Mouse (Mus musculus) kidney, postnatal 25 days (tissue): ENCODE results near the gene Zdhhc8.
"Not testable (repeated sequence)": the region's sequence is repeated elsewhere in the genome, so short reads cannot be mapped to it uniquely, and the experiment has no call there.

ENCODE experiments used
- DNase-seq, 2 experiments: peaks; one replicate each; pipeline ENCODE4 v3.0.0; 2021; ENCODE audit warnings: mixed read lengths in 2 of 2

Gene Zdhhc8

DNA sequence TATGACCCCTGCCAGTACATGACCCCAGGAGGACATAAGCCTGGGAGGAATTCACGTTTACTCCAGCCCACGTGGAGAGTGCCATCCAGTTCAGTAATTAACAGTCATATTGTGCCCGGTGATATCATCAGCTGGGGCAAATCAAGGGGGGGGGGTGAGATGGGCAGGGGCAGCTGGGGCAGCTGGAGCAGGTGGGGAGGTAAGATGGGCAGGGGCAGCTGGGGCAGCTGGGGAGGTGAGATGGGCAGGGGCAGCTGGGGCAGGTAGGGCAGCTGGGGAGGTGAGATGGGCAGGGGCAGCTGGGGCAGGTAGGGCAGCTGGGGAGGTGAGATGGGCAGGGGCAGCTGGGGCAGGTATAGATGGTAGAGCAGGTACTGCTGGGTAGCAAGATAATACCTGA lies 39.4 kb downstream of the Zdhhc8 start:
- DNase-seq: not testable (repeated sequence)

DNA sequence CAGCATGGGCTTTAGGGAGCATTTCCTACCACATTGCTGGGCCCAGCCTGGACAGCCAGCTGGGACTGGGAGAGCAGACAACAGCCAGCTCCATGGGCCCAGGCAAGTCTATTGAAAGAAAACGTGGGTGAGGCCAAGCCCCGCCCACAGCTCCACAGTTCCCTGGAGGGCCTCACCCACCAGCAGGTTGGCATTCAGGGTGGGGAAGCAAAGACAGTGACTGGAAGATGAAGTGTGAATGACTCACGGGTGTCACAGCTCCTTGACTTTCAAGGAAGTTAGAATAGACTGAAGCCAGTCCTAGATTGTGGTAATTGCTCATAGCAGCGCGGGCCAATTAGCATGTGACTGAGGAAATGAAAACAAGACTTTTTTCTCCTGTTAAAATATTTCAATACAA lies 39.9 kb downstream of the Zdhhc8 start:
- peak in 1 of 2 experiments; percentile 9 for DNase-seq

DNA sequence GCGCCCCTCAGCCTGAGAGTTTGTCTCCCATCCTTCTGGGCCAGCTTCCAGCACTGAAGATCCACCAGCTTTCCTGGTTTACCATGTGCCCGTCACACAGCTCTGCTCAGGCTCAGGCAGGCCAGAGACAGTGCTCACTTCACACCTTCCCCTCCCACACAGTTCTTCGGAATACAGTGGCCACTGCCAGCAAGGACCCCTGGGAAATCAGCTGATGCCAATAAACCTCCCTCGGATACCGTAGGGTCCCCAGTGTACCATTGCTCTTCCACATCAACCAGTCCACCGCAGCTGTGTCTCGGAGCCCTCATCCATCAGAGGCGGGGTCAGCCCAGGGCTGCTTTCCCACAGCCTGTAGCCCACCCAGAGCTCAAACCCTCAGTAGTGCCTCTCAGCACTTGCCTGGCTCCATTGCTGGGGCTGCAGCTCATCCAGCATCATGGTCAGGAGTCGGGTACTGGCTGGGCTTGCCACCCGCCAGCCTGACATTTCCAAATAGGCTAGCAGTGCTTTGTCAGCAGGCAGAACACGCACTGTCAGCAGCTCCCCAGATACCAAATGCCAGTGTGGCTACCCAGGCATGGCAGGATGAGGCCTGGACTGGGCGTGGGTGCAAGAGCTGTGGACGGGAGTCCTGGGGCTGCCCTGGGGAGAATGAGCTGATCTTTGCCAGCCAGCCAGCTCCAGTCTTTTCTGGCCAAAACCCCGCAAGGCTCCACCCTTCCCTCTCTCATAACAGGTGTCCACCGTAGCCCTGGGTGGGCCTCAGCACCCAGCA lies 40.5 kb downstream of the Zdhhc8 start:
- peak; percentile 63 to 86 for DNase-seq

DNA sequence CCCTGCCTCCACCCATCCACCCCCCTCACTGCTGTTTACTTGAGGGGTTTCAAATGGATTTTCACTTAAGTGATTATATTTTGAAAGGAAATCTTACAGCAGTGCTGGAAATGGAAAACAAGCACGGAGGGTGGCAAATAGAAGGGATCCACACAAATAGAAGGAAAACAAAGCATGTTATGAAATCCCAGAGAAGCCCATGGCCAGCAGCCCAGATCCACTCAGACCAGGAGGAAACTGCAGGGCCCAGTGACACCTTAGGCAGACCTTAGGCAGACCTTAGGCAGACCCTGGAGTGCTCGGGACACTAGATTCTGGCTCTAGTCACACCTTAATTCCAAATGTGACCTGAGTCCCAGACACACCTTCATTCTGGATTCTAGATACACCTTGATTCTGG lies 43.9 kb downstream of the Zdhhc8 start:
- DNase-seq: no peak

DNA sequence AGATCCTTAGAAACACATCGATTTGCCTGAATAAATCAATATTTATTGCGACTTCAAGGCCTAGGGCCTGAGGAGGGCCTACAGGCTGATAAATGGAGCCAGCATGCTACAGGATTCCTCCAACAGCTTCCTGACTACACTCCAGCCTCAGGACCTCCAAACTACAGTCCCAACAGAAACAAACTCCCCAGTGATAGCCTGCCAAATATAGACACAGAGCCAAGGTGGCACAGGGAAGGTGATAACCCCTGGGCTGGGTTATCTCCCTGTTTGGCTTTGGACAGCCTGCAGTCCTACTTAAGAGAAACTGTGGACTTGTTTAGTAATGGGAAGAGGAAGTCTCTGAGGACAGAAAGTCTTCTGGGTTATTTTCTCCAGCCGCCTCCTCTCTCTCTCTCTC lies 47.7 kb downstream of the Zdhhc8 start:
- DNase-seq: no peak

DNA sequence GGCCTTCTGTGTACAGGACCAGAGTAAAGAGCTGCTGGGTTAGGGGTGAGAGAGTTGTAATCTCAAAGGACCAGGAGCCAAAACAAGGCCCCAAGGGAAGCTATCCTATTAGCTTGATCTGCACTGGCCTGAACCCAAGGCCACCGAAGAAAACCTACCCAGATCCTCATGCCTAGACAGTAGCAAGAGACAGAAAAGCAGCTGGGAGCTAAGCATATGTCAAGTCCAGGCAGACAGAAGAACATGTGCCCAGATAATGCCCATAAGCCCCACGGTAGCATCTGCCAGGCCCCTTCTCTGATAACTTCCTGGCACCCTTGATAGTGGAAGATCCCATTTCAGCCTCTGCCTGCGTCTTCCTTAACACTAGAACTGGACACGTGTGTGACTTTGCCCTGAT lies 48.1 kb downstream of the Zdhhc8 start:
- no peak for DNase-seq

DNA sequence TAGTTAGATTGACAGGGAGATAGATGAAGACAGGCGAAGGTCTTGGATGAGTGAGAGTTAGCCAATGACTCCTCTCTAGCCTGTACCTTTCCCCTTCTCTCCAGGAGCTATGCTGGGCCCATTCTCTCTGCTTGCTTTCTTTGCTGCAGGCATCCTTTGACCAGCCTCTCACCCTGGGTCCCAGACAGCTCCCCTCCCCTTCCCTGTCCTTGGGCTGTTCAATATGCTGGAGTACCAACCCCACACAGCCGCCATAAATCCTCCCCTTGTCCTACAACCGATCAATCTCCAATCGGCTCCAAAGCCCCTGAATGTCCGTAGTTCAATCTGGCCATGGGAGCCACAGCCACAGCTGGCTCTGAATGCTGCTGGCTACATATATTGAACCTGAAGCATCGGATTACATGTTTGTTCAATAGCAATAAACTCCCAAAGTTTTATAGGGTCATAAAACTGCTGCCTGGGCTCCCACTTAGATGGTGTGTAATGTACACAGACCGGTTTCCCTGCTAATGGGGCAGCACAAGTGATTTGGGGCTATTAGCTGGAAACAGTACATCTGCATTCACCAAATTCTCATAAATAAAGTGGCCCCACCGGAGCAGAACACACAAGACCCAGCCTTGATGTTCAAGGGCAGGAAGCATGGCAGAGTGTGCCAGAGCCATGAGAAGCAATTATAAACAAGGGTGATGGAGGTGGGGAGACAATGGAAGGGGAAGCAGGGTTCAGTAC lies 49.1 kb downstream of the Zdhhc8 start:
- DNase-seq: no peak

DNA sequence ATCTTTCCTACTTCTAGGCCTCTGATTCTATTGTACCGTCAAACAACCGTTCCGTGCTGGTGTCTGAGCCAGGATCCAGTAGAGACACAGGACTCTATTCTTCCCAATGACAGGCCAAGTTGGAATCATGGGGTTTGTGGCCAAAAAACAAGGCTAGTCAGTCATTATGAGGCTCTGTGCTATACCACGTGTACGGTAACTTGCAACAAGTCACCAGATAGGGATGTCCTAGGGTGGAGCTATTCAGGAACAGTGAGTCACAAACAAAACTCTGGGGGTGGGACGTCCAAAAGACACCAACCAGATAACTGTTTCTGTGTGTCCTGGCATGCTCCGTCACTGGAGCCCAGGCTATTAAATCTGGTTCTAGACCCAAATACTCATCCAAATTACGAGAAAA lies 52.2 kb downstream of the Zdhhc8 start:
- DNase-seq: no peak

DNA sequence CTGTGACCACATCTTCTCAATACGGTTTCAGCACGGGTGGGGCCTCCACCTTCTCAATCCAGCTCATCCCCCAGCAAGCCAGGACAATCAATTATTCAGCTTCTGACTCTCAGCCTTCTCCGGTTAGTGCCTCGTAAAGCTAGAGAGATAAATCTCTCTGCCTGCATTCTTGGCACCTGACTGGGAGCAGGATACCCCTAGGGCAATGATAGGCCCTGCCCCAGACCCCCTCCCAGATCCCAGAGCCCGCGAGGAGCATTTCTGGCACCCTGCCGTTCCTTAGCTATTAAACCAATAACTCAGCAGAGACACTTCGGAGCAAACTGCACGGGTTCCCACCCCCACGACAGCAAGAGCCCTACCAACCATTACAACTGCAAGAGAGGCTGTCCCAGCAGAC lies 53.5 kb downstream of the Zdhhc8 start:
- DNase-seq: no peak

DNA sequence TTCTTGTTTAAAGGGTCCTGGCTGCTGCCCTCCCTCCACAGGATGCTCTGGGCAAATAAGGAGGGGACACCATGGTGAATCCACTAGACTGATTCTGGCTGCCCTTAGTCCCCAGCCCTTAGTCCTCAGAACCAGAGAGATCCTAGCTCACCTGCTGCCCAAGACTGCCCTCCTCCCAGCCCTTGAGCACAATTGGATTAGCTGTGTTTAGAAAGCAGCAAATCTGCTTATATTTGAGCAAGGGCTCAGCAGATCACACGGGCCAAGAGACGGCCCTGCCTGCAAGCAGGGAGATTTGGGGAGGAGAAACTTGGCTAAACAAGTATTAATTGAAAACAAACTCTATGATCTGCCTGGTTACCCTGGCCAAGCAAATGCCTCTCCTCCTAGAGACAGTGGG lies 55.3 kb downstream of the Zdhhc8 start:
- DNase-seq: no peak

DNA sequence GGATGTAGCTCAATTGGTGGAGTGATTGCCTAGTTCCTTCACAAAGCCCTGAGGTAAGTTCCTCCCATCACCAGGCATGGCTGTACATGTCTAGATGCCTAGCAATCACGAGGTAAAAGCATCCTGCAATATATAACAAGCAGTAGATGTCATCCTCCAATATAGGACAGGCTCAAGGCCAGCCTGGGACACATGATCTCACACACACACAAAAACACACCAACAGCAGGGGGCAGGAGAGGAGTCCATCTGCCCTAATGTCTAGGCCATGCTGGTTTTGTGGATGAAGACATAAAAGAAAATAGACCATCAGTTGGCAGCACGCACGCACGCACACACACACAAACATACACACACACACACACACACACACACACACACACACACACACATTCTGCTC lies 58.2 kb downstream of the Zdhhc8 start:
- DNase-seq: peak in 1 of 2 experiments; percentile 43

DNA sequence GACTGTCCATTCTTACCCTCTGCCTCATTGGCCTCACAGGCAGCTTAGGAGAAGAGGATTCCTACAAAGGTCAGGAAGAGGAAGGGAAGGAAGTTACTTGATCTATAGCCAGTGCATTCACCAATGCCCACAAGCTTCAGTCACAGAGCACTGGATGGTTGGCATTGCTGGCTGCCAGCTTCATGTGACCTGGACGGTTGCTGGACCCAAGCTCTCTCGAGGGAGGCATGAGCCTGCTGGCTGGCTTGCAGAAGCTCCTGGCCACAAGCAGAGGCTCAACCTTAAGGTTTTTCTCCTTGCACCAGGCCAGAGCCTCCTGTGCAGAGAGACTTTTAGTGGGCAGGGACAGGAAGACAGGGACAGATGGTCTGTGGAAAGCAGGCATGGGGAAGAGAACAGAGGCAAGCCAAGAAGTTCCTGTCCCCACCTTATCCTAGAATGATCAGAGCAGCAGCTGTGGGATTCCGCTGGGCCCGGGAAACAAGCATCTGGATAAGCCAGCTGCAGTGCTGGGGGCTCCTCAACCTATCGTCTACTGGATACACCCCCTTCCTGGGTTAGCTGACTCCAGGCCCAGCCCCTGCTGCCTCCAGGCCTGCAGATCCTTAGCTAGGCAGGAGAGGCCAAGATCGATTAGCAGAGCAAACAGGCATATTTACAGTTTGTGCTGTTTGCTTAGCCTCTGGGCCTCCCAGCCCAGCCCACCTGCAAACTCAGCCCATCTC lies 59.0 kb downstream of the Zdhhc8 start:
- DNase-seq: no peak

DNA sequence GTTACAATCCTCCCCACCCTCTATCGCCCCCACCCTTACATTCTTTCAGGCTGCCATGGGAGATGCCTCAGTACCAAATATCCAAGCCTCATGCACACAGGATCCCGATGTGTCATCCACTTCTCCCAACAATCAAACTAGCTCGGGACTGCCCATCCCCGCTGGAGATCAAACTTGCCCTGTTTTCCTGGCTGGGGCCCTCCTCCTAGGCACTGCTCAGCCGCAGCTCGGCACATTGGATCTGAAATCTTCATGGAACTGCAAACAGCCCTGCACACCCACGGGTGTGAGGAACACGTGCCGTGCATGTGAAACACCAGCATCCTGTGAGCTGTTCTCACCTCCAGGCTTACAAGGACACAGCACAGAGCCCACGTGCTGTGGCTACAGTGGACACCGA lies 61.1 kb downstream of the Zdhhc8 start:
- no peak for DNase-seq

DNA sequence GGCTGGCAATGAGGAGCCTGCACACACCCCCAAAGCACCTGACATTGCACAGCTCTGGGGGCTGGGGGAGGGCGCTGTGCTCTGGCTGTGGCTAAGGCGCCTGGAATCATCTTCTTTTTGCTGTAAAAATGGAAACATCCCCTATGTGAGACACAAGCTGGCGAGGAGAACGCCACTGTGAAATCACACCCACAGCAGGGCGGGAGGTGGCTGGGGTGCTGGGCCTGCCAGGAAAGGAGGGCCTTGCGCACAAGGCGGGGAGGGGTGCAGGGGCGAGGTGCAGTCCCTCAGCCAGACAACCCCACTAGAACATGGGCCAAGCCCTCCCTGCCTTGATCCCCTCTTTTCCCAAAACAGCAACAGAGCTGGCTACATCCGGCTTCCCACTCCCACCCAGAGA lies 61.7 kb downstream of the Zdhhc8 start:
- no peak for DNase-seq

DNA sequence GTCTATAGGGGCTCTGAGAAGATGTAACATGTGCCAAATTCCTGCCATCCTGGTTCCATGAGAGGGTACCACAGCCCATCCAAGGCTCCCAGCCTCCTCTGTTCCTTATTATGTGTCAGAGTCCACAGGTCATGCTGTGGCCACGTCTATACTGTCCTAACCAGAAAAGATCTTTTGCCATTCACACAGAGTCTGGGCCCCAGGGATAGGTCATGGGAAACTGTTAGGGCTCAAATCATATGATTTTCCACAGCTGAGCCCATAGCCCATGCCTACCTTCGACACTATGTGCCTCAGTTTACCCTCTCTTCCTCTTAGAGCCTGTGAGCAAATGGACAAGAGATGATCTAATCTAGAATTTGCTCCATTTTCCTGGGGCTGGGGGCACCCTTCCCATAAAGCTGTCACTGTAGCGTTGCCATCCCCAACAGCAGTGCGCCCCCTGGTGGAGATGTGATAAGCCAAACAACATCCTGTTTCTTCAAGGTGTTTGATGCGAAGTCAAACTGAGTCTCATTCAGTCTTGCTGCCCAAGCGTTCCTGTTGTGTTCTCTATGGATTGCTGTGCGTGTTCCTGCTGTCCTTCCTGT lies 62.6 kb downstream of the Zdhhc8 start:
- peak; percentile 77 to 91 for DNase-seq
